Mouse (Mus musculus) cerebellum, adult 9-11 months (tissue): ENCODE data around the gene Snx19.
A peak's percentile ranks its signal among the peaks of the same experiment; 100 is the strongest.

Experiments
- DNase-seq: peaks from one replicate; pipeline ENCODE4 v3.0.0; 2022

Gene Snx19

GRCm38 (mm10) chr9:30426882-30427632 is at the start of gene Snx19:
TSS of gene Snx19 (plus strand) at chr9:30427108.
- peak; percentile 90 for DNase-seq

GRCm38 (mm10) chr9:30400771-30401170 is 26.1 kb upstream of the Snx19 start:
- no peak for DNase-seq

GRCm38 (mm10) chr9:30422940-30423339 is 4.0 kb upstream of the Snx19 start:
- peak; percentile 63 for DNase-seq

- DNase-seq = peak; percentile 94
Observed at GRCm38 (mm10) chr9:30425178-30425577, 1.7 kb upstream of the Snx19 start.

GRCm38 (mm10) chr9:30428231-30428630 is 1.3 kb downstream of the Snx19 start:
- DNase-seq = no peak

GRCm38 (mm10) chr9:30430447-30430846 is 3.5 kb downstream of the Snx19 start:
- DNase-seq = no peak

GRCm38 (mm10) chr9:30431909-30432308 is 5.0 kb downstream of the Snx19 start:
- DNase-seq = no peak

GRCm38 (mm10) chr9:30433914-30434313 is 7.0 kb downstream of the Snx19 start:
- no peak for DNase-seq

GRCm38 (mm10) chr9:30435902-30436585 is 9.1 kb downstream of the Snx19 start:
- no peak for DNase-seq

GRCm38 (mm10) chr9:30438505-30438904 is 11.6 kb downstream of the Snx19 start:
- no peak for DNase-seq

- no peak for DNase-seq
Observed at GRCm38 (mm10) chr9:30441761-30442160, 14.9 kb downstream of the Snx19 start.

GRCm38 (mm10) chr9:30445232-30446085 is 18.6 kb downstream of the Snx19 start:
- DNase-seq = no peak

GRCm38 (mm10) chr9:30446126-30446525 is 19.2 kb downstream of the Snx19 start:
- no peak for DNase-seq

- DNase-seq = no peak
Observed at GRCm38 (mm10) chr9:30448459-30448858, 21.6 kb downstream of the Snx19 start.

- DNase-seq = no peak
Observed at GRCm38 (mm10) chr9:30449862-30450261, 23.0 kb downstream of the Snx19 start.

GRCm38 (mm10) chr9:30450834-30451233 is 23.9 kb downstream of the Snx19 start:
- no peak for DNase-seq

GRCm38 (mm10) chr9:30454527-30454926 is 27.6 kb downstream of the Snx19 start:
- no peak for DNase-seq

- no peak for DNase-seq
Observed at GRCm38 (mm10) chr9:30456250-30456649, 29.3 kb downstream of the Snx19 start.

- no peak for DNase-seq
Observed at GRCm38 (mm10) chr9:30460501-30460900, 33.6 kb downstream of the Snx19 start.

GRCm38 (mm10) chr9:30464661-30465060 is 37.8 kb downstream of the Snx19 start:
- DNase-seq = no peak

GRCm38 (mm10) chr9:30480043-30480442 is 53.1 kb downstream of the Snx19 start:
- no peak for DNase-seq

- DNase-seq = peak; percentile 86
Observed at GRCm38 (mm10) chr9:30480464-30480863, 53.6 kb downstream of the Snx19 start.

- no peak for DNase-seq
Observed at GRCm38 (mm10) chr9:30482116-30482515, 55.2 kb downstream of the Snx19 start.
